Mouse (Mus musculus) embryonic facial prominence, embryonic 11.5 days (tissue): ENCODE measurements at regions not wholly inside any gene's neighbourhood (a gene's known extent, or its start where the extent isn't known, plus 50 kb on each side); places are given as distances from the start of the nearest gene placed in this dataset.

Source experiments
- ATAC-seq: fragments of 200-750 bp; cut with Nextera tagmentation; replicated peaks from 2 replicates; pipeline ENCODE4 v1.8.0; 2017; ENCODE audit warnings: low read depth; ENCODE audit not compliant: insufficient number of reproducible peaks, low FRiP score, low TSS enrichment
- DNase-seq: peaks from one replicate; pipeline ENCODE4 v3.0.0-alpha.2; 2015; ENCODE audit warnings: low spot score
- H3K27ac ChIP-seq: fragments of 300-500 bp; sonication (generic); replicated peaks from 2 replicates; pipeline ENCODE4 v1.5.1; 2014; ENCODE audit warnings: mild to moderate bottlenecking, low read depth, low read length, control low read depth
- H3K27me3 ChIP-seq: fragments of 300-500 bp; sonication (generic); 2 replicates; pipeline ENCODE4 v1.6.1; 2014; ENCODE audit warnings: mild to moderate bottlenecking, low read length, moderate library complexity, mixed read lengths; ENCODE audit not compliant: control insufficient read depth, insufficient read depth
- H3K36me3 ChIP-seq: fragments of 300-500 bp; sonication (generic); replicated peaks from 2 replicates; pipeline ENCODE4 v1.6.1; 2014; ENCODE audit warnings: low read depth, mild to moderate bottlenecking, low read length, moderate library complexity, mixed read lengths; ENCODE audit not compliant: control insufficient read depth, insufficient read depth
- H3K4me1 ChIP-seq: fragments of 300-500 bp; sonication (generic); 2 replicates; pipeline ENCODE4 v1.6.1; 2014; ENCODE audit warnings: low read length, mixed read lengths; ENCODE audit not compliant: control insufficient read depth, insufficient read depth
- H3K4me2 ChIP-seq: fragments of 300-500 bp; sonication (generic); 2 replicates; pipeline ENCODE4 v1.6.1; 2014; ENCODE audit warnings: low read depth, mild to moderate bottlenecking, control low read depth, low read length, moderate library complexity
- H3K4me3 ChIP-seq: fragments of 300-500 bp; sonication (generic); 2 replicates; pipeline ENCODE4 v1.5.1; 2014; ENCODE audit warnings: low read depth, low read length, control low read depth
- H3K9ac ChIP-seq: fragments of 300-500 bp; sonication (generic); replicated peaks from 2 replicates; pipeline ENCODE4 v1.6.1; 2014; ENCODE audit warnings: mild to moderate bottlenecking, control low read depth, low read length
- H3K9me3 ChIP-seq: fragments of 300-500 bp; sonication (generic); replicated peaks from 2 replicates; pipeline ENCODE4 v1.6.1; 2016; ENCODE audit warnings: mild to moderate bottlenecking, low read length, inconsistent platforms, mixed read lengths; ENCODE audit not compliant: control insufficient read depth
- WGBS: fragments of 180-500 bp; shearing (Covaris S2); extraction: QIAGEN DNeasy Blood & Tissue Kit; methylation state at CpG from one replicate; pipeline ENCODE4 v1.1.7; 2014; 5-methylcytosine and 5-hydroxymethylcytosine counted together

- Histone ChIP-seq H3K4me3 (no peak overlapping the region), H3K27me3 (no peaks in the 10 kb centered on the region), H3K36me3 (no peaks in the 10 kb centered on the region), H3K27ac (no peak overlapping the region), H3K9ac (no peak overlapping the region), H3K9me3 (no peaks in the 10 kb centered on the region), H3K4me2 (no peak overlapping the region), H3K4me1 (no peaks in the 10 kb centered on the region; the same call in 1 of the 2 replicates)
- WGBS, result 90% methylated on average over 5 of the region's 5 CpGs
- no peak for ATAC-seq
- no peak for DNase-seq
These were observed 262.5 kb upstream of the Tle3 start for GRCm38 (mm10) chr9:61109519-61110285.

GRCm38 (mm10) chr9:61111206-61111605 is 261.0 kb upstream of the Tle3 start:
- H3K4me2 ChIP-seq, result no peak overlapping the region
- H3K27me3 ChIP-seq, result no peaks in the 10 kb centered on the region
- 50% methylated on average over 7 of the region's 7 CpGs for WGBS
- no peaks in the 10 kb centered on the region for H3K9me3 ChIP-seq
- H3K27ac ChIP-seq, result no peak overlapping the region
- ATAC-seq, result no peak
- no peak overlapping the region for H3K9ac ChIP-seq
- no peak overlapping the region for H3K4me3 ChIP-seq
- H3K4me1 ChIP-seq, result no peaks in the 10 kb centered on the region; the same call in 1 of the 2 replicates
- no peaks in the 10 kb centered on the region for H3K36me3 ChIP-seq
- no peak for DNase-seq

GRCm38 (mm10) chr9:61111733-61112415 is 260.3 kb upstream of the Tle3 start:
- no peaks in the 10 kb centered on the region for H3K9me3 ChIP-seq
- peak; percentile 73 for DNase-seq
- H3K9ac ChIP-seq, result no peak overlapping the region
- no peaks in the 10 kb centered on the region; the same call in 1 of the 2 replicates for H3K4me1 ChIP-seq
- no peak overlapping the region for H3K27ac ChIP-seq
- WGBS, result 47% methylated on average over 19 of the region's 19 CpGs
- no peaks in the 10 kb centered on the region for H3K27me3 ChIP-seq
- no peak overlapping the region for H3K4me2 ChIP-seq
- H3K36me3 ChIP-seq, result no peaks in the 10 kb centered on the region
- ATAC-seq, result peak; percentile 89
- H3K4me3 ChIP-seq, result no peak overlapping the region

GRCm38 (mm10) chr9:61119252-61119651 is 252.9 kb upstream of the Tle3 start:
- Histone ChIP-seq H3K9me3 (no peaks in the 10 kb centered on the region), H3K4me1 (no peaks in the 10 kb centered on the region; the same call in 1 of the 2 replicates), H3K4me3 (no peak overlapping the region), H3K4me2 (no peak overlapping the region), H3K27me3 (no peaks in the 10 kb centered on the region), H3K27ac (no peak overlapping the region), H3K36me3 (no peaks in the 10 kb centered on the region), H3K9ac (no peak overlapping the region)
- DNase-seq (no peak), ATAC-seq (no peak)
- 81% methylated on average over 3 of the region's 3 CpGs for WGBS

- Histone ChIP-seq H3K27me3 (no peaks in the 10 kb centered on the region), H3K4me1 (no peaks in the 10 kb centered on the region; the same call in 1 of the 2 replicates), H3K27ac (no peak overlapping the region), H3K9me3 (no peaks in the 10 kb centered on the region), H3K9ac (no peak overlapping the region), H3K4me3 (no peak overlapping the region), H3K4me2 (no peak overlapping the region), H3K36me3 (no peaks in the 10 kb centered on the region)
- DNase-seq (no peak), ATAC-seq (no peak)
- 88% methylated on average over 3 of the region's 3 CpGs for WGBS
These were observed 251.6 kb upstream of the Tle3 start for GRCm38 (mm10) chr9:61120531-61120930.

GRCm38 (mm10) chr9:61120931-61121391 is 251.2 kb upstream of the Tle3 start:
- H3K4me2 ChIP-seq, result no peak overlapping the region
- H3K36me3 ChIP-seq, result no peaks in the 10 kb centered on the region
- no peak overlapping the region for H3K9ac ChIP-seq
- H3K4me1 ChIP-seq, result no peaks in the 10 kb centered on the region; the same call in none of the 2 replicates
- WGBS, result 51% methylated on average over 10 of the region's 10 CpGs
- DNase-seq, result peak; percentile 42
- H3K9me3 ChIP-seq, result no peaks in the 10 kb centered on the region
- H3K27me3 ChIP-seq, result no peaks in the 10 kb centered on the region
- ATAC-seq, result no peak
- no peak overlapping the region for H3K4me3 ChIP-seq
- no peak overlapping the region for H3K27ac ChIP-seq

GRCm38 (mm10) chr9:61123431-61123830 is 248.7 kb upstream of the Tle3 start:
- Histone ChIP-seq H3K4me3 (no peak overlapping the region), H3K27me3 (no peaks in the 10 kb centered on the region), H3K36me3 (no peaks in the 10 kb centered on the region), H3K27ac (no peak overlapping the region), H3K4me2 (no peak overlapping the region), H3K9ac (no peak overlapping the region), H3K9me3 (no peaks in the 10 kb centered on the region), H3K4me1 (no peaks in the 10 kb centered on the region; the same call in 1 of the 2 replicates)
- DNase-seq (no peak), ATAC-seq (no peak)

- Histone ChIP-seq H3K4me2 (no peak overlapping the region), H3K27ac (no peak overlapping the region), H3K9ac (no peak overlapping the region), H3K4me1 (no peaks in the 10 kb centered on the region; the same call in 1 of the 2 replicates), H3K9me3 (no peaks in the 10 kb centered on the region), H3K4me3 (no peak overlapping the region), H3K27me3 (no peaks in the 10 kb centered on the region), H3K36me3 (no peaks in the 10 kb centered on the region)
- no peak for DNase-seq
- no peak for ATAC-seq
- WGBS, result 68% methylated on average over 7 of the region's 7 CpGs
These were observed 246.4 kb upstream of the Tle3 start for GRCm38 (mm10) chr9:61125769-61126168.
